Comparison of ENCODE assay signal across 18 mouse cellular contexts in genomic region chr12:109946936-109947335, GRCm38 (mm10).
DNase-seq lines count a peak whose midpoint lies in the region; ATAC-seq and TF ChIP-seq lines count a peak whose summit lies in the region.
"Had no signal": no experiment of that assay in that cellular context is flagged by ENCODE, and none has a peak within 500 bp of the region (broad histone marks: within the 10 kb centered on the region; RNA-seq: fewer than 3 reads in every experiment).

No protein-coding gene starts in this region.

- H3K4me2 ChIP-seq in intestine, embryonic 14.5 days (ENCODE audit: low read length): no peak overlapping the region
- H3K4me2 ChIP-seq in intestine, postnatal 0 days (replicated peaks; ENCODE audit: low read depth): no peak overlapping the region
- no peak overlapping the region for H3K4me2 ChIP-seq in stomach, embryonic 15.5 days
- H3K4me2 ChIP-seq: hindbrain, embryonic 15.5 days; limb, embryonic 12.5 days; liver, embryonic 13.5 days; neural tube, embryonic 15.5 days had no signal

- no peak for TF ChIP-seq CTCF in intestine, postnatal 0 days (IDR thresholded peaks at IDR 0.05; ENCODE audit: low read depth)

- 0 out of 2 replicates have a peak, but pooled peaks cover 3% of the 10 kb centered on the region for H3K9me3 ChIP-seq in intestine, embryonic 14.5 days (ENCODE audit: control insufficient read depth, low read length)
- no peaks in the 10 kb centered on the region for H3K9me3 ChIP-seq in intestine, postnatal 0 days (ENCODE audit: control insufficient read depth)
- H3K9me3 ChIP-seq in ES-E14 (ENCODE audit: control insufficient read depth, insufficient read depth, low read depth, low read length): no peaks in the 10 kb centered on the region
- H3K9me3 ChIP-seq in stomach, embryonic 15.5 days: no peaks in the 10 kb centered on the region
- H3K9me3 ChIP-seq: hindbrain, embryonic 15.5 days; liver, embryonic 13.5 days; neural tube, embryonic 15.5 days had no signal

- H3K4me1 ChIP-seq in intestine, embryonic 14.5 days (replicated peaks; ENCODE audit: control insufficient read depth, insufficient read depth, low read length): peaks cover 25% of the 10 kb centered on the region
- H3K4me1 ChIP-seq in intestine, postnatal 0 days (replicated peaks; ENCODE audit: control insufficient read depth, insufficient read depth, low read length): no peaks in the 10 kb centered on the region
- peaks cover 9 to 39% of the 10 kb centered on the region in 2 experiments for H3K4me1 ChIP-seq in ES-E14 (ENCODE audit: control insufficient read depth in 2 of 2, insufficient read depth in 2 of 2, low read length in 2 of 2, poor library complexity in 1 of 2)
- H3K4me1 ChIP-seq in stomach, embryonic 15.5 days: peaks cover 32% of the 10 kb centered on the region

- H3K4me3 ChIP-seq in intestine, embryonic 14.5 days (ENCODE audit: low read depth, low read length): no peak overlapping the region
- H3K4me3 ChIP-seq in intestine, postnatal 0 days (ENCODE audit: low read depth, low read length): no peak overlapping the region
- peak overlapping the region; percentile 68 to 71 for H3K4me3 ChIP-seq in ES-E14 (ENCODE audit: insufficient read depth in 1 of 2, low read depth in 1 of 2, low read length in 2 of 2, poor library complexity in 1 of 2, severe bottlenecking in 1 of 2)
- H3K4me3 ChIP-seq in stomach, embryonic 15.5 days (replicated peaks): no peak overlapping the region
- H3K4me3 ChIP-seq: heart, adult 2 months; hindbrain, embryonic 15.5 days; limb, embryonic 12.5 days; liver, embryonic 13.5 days; myocyte; neural tube, embryonic 15.5 days had no signal

- no peak for ATAC-seq in intestine, embryonic 14.5 days (replicated peaks; ENCODE audit: low FRiP score, low TSS enrichment, low read depth)
- no peak for ATAC-seq in intestine, postnatal 0 days
- no peak for ATAC-seq in stomach, embryonic 15.5 days (ENCODE audit: insufficient read depth, low FRiP score, low read depth)

- no peaks in the 10 kb centered on the region for H3K36me3 ChIP-seq in intestine, embryonic 14.5 days (ENCODE audit: control insufficient read depth, insufficient read depth, low read length)
- H3K36me3 ChIP-seq in intestine, postnatal 0 days (ENCODE audit: control insufficient read depth, insufficient read depth): no peaks in the 10 kb centered on the region
- no peaks in the 10 kb centered on the region for H3K36me3 ChIP-seq in ES-E14 (ENCODE audit: control insufficient read depth, insufficient read depth, low read length, poor library complexity, severe bottlenecking)
- no peaks in the 10 kb centered on the region for H3K36me3 ChIP-seq in stomach, embryonic 15.5 days
- H3K36me3 ChIP-seq: hindbrain, embryonic 15.5 days; limb, embryonic 12.5 days; liver, embryonic 13.5 days; neural tube, embryonic 15.5 days had no signal

- H3K9ac ChIP-seq in intestine, embryonic 14.5 days (ENCODE audit: low read length): no peak overlapping the region
- H3K9ac ChIP-seq in intestine, postnatal 0 days (ENCODE audit: low read depth, low read length): no peak overlapping the region
- peak overlapping the region; percentile 71; the same call in 1 of the 2 replicates for H3K9ac ChIP-seq in ES-E14 (ENCODE audit: insufficient read depth, low read depth, low read length, poor library complexity, severe bottlenecking)
- H3K9ac ChIP-seq in stomach, embryonic 15.5 days: no peak overlapping the region
- H3K9ac ChIP-seq: hindbrain, embryonic 15.5 days; limb, embryonic 12.5 days; liver, embryonic 13.5 days; neural tube, embryonic 15.5 days had no signal

- H3K27me3 ChIP-seq in intestine, embryonic 14.5 days (replicated peaks; ENCODE audit: control insufficient read depth, insufficient read depth, low read length): no peaks in the 10 kb centered on the region
- H3K27me3 ChIP-seq in intestine, postnatal 0 days (replicated peaks; ENCODE audit: control insufficient read depth, insufficient read depth, low read length): no peaks in the 10 kb centered on the region
- no peaks in the 10 kb centered on the region for H3K27me3 ChIP-seq in stomach, embryonic 15.5 days (replicated peaks)
- H3K27me3 ChIP-seq: hindbrain, embryonic 15.5 days; liver, embryonic 13.5 days had no signal

- WGBS in intestine, embryonic 14.5 days: 61% methylated on average over 1 of the region's 1 CpGs
- 50% methylated on average over 1 of the region's 1 CpGs for WGBS in intestine, postnatal 0 days
- 50% methylated on average over 1 of the region's 1 CpGs for WGBS in stomach, embryonic 15.5 days

- peak overlapping the region; percentile 76; the same call in 1 of the 2 replicates for H3K27ac ChIP-seq in intestine, embryonic 14.5 days (ENCODE audit: low read depth)
- no peak overlapping the region for H3K27ac ChIP-seq in intestine, postnatal 0 days (ENCODE audit: low read depth, low read length)
- peak overlapping the region; percentile 99; the same call in 1 of the 2 replicates for H3K27ac ChIP-seq in ES-E14 (ENCODE audit: insufficient read depth, low read depth, low read length, poor library complexity, severe bottlenecking)
- H3K27ac ChIP-seq in stomach, embryonic 15.5 days: peak overlapping the region; percentile 80
- H3K27ac ChIP-seq: heart, adult 2 months; hindbrain, embryonic 15.5 days; limb, embryonic 12.5 days; liver, embryonic 13.5 days; neural tube, embryonic 15.5 days had no signal

- DNase-seq in embryo, embryonic 11 days: peak; percentile 27
- DNase-seq in embryo, embryonic 10.5 days (ENCODE audit: low spot score): no peak
- DNase-seq in intestine, embryonic 14.5 days (ENCODE audit: low spot score): no peak
- DNase-seq in ES-E14 (ENCODE audit: low read depth, low spot score): peak; percentile 73
- no peak for DNase-seq in right cerebral cortex, postnatal 4 days
- DNase-seq in spleen, postnatal 14 days (ENCODE audit: low spot score in 2 of 2): no peak
- DNase-seq: cerebellum, adult 9-11 months; gastrocnemius, postnatal 14 days; heart, adult 2 months; kidney, adult 8-10 months; liver, embryonic 13.5 days; thymus, postnatal 25 days had no signal

- in situ Hi-C loops in ES-E14 (cut with MboI; ENCODE audit: low sequenced_read_pairs in 2 of 2, unreplicated experiment in 2 of 2): no loop called here

TF ChIP-seq in ES-E14, 5 proteins besides CTCF, POLR2A, EP300 and RAD21:
- no peak for TF ChIP-seq HCFC1 (IDR thresholded peaks at IDR 0.05; ENCODE audit: borderline replicate concordance, insufficient read depth, low read length)
- no peak for TF ChIP-seq ZNF384 (IDR thresholded peaks at IDR 0.05; ENCODE audit: low read depth, low read length)
- TF ChIP-seq CHD2 (IDR thresholded peaks at IDR 0.05; ENCODE audit: low read depth, low read length): no peak
- no peak for TF ChIP-seq MAFK (IDR thresholded peaks at IDR 0.05; ENCODE audit: insufficient read depth, low read depth, low read length)
- TF ChIP-seq ZC3H11A (IDR thresholded peaks at IDR 0.05; ENCODE audit: borderline replicate concordance, low read depth, low read length): no peak

Comparison
In these comparisons a context has a peak if more than half of its experiments do, and no peak if none do; other contexts are left out.
1. DNase-seq: peak in embryo, embryonic 11 days (single experiment) and ES-E14 (single experiment); none in embryo, embryonic 10.5 days (single experiment), intestine, embryonic 14.5 days (single experiment), right cerebral cortex, postnatal 4 days (single experiment) and spleen, postnatal 14 days (0 of 2).
2. H3K4me3 ChIP-seq: peak in ES-E14 (2 of 2); none in intestine, embryonic 14.5 days (single experiment), intestine, postnatal 0 days (single experiment) and stomach, embryonic 15.5 days (single experiment).